Mouse (Mus musculus) embryonic facial prominence, embryonic 13.5 days (tissue): ENCODE measurements at regions not wholly inside any gene's neighbourhood (a gene's known extent, or its start where the extent isn't known, plus 50 kb on each side); places are given as distances from the start of the nearest gene placed in this dataset.

Experiments used
- ATAC-seq: fragments of 200-750 bp; cut with Nextera tagmentation; 2 replicates; pipeline ENCODE4 v1.8.0; 2017; ENCODE audit warnings: low read depth; ENCODE audit not compliant: insufficient number of reproducible peaks, insufficient read depth, low FRiP score, low TSS enrichment
- H3K27ac ChIP-seq: fragments of 300-500 bp; sonication (generic); 2 replicates; pipeline ENCODE4 v1.5.1; 2015; ENCODE audit warnings: moderate library complexity, mild to moderate bottlenecking, inconsistent platforms
- H3K27me3 ChIP-seq: fragments of 300-500 bp; sonication (generic); 2 replicates; pipeline ENCODE4 v1.6.1; 2015; ENCODE audit warnings: mild to moderate bottlenecking, inconsistent platforms
- H3K36me3 ChIP-seq: fragments of 300-500 bp; sonication (generic); 2 replicates; pipeline ENCODE4 v1.6.1; 2015; ENCODE audit warnings: mild to moderate bottlenecking, inconsistent platforms
- H3K4me1 ChIP-seq: fragments of 300-500 bp; sonication (generic); 2 replicates; pipeline ENCODE4 v1.6.1; 2015; ENCODE audit warnings: inconsistent platforms
- H3K4me2 ChIP-seq: fragments of 300-500 bp; sonication (generic); 2 replicates; pipeline ENCODE4 v1.6.1; 2015; ENCODE audit warnings: moderate library complexity, mild to moderate bottlenecking, inconsistent platforms
- H3K4me3 ChIP-seq: fragments of 300-500 bp; sonication (generic); 2 replicates; pipeline ENCODE4 v1.5.1; 2015; ENCODE audit warnings: mild to moderate bottlenecking, inconsistent platforms
- H3K9ac ChIP-seq: fragments of 300-500 bp; sonication (generic); 2 replicates; pipeline ENCODE4 v1.6.1; 2015; ENCODE audit warnings: mild to moderate bottlenecking, inconsistent platforms
- H3K9me3 ChIP-seq: fragments of 300-500 bp; sonication (generic); 2 replicates; pipeline ENCODE4 v1.6.1; 2016; ENCODE audit warnings: inconsistent platforms
- WGBS: fragments of 180-500 bp; shearing (Covaris S2); methylation state at CpG from one replicate; pipeline ENCODE4 v1.1.7; 2015; ENCODE audit warnings: mixed read lengths; 5-methylcytosine and 5-hydroxymethylcytosine counted together

GRCm38 (mm10) chr6:112176344-112176743, 97.2 kb upstream of the Lmcd1 start:
- 38% methylated on average over 2 of the region's 2 CpGs for WGBS
- no peak for ATAC-seq

DNA sequence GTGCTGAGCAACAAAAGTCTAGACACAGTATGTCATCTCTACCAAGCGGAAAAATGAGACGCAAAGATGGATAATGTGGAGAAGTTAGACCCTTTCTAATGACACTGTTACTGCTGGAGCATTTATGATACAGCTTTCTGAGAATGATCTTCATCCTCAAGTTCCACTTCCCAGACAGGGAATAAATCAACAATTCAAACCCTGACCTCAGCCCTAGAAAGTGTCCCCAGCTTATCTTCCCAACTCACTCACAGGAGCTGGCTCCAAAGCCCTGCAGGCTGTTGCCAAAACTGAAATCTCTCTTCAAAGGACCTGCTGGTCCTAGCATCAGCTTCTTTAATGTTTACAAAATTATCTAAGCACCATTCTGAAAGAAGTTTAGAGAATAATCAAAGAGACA, 85.9 kb upstream of the Lmcd1 start:
- Histone ChIP-seq H3K4me3 (no peak overlapping the region), H3K4me2 (no peak overlapping the region), H3K27ac (no peak overlapping the region), H3K36me3 (no peaks in the 10 kb centered on the region), H3K27me3 (no peaks in the 10 kb centered on the region), H3K9ac (no peak overlapping the region), H3K4me1 (no peaks in the 10 kb centered on the region), H3K9me3 (no peaks in the 10 kb centered on the region)
- 92% methylated on average over 2 of the region's 2 CpGs for WGBS
- ATAC-seq: no peak

More at GRCm38 (mm10) chr6:112176344-112176743, 97.2 kb upstream of the Lmcd1 start:
- H3K27ac ChIP-seq: no peak overlapping the region
- no peak overlapping the region for H3K4me2 ChIP-seq
- H3K9me3 ChIP-seq: no peaks in the 10 kb centered on the region
- H3K27me3 ChIP-seq: no peaks in the 10 kb centered on the region
- H3K4me3 ChIP-seq: no peak overlapping the region
- no peaks in the 10 kb centered on the region for H3K4me1 ChIP-seq
- no peak overlapping the region for H3K9ac ChIP-seq
- no peaks in the 10 kb centered on the region for H3K36me3 ChIP-seq

GRCm38 (mm10) chr6:112191032-112191431, 82.5 kb upstream of the Lmcd1 start:
- no peaks in the 10 kb centered on the region for H3K4me1 ChIP-seq
- H3K4me2 ChIP-seq: no peak overlapping the region
- WGBS: 43% methylated on average over 6 of the region's 6 CpGs
- H3K9me3 ChIP-seq: no peaks in the 10 kb centered on the region
- no peak for ATAC-seq
- no peaks in the 10 kb centered on the region for H3K36me3 ChIP-seq
- no peak overlapping the region for H3K9ac ChIP-seq
- H3K27ac ChIP-seq: no peak overlapping the region
- no peak overlapping the region for H3K4me3 ChIP-seq
- no peaks in the 10 kb centered on the region; the same call in 1 of the 2 replicates for H3K27me3 ChIP-seq

GRCm38 (mm10) chr6:112197445-112197844, 76.1 kb upstream of the Lmcd1 start:
- no peak for ATAC-seq
- Histone ChIP-seq H3K4me2 (peak overlapping the region; percentile 53), H3K36me3 (no peaks in the 10 kb centered on the region), H3K4me1 (peaks cover 5% of the 10 kb centered on the region), H3K27ac (no peak overlapping the region), H3K9ac (no peak overlapping the region), H3K27me3 (no peaks in the 10 kb centered on the region; the same call in 1 of the 2 replicates), H3K9me3 (no peaks in the 10 kb centered on the region), H3K4me3 (no peak overlapping the region; the same call in 1 of the 2 replicates)
- 7% methylated on average over 16 of the region's 16 CpGs for WGBS

DNA sequence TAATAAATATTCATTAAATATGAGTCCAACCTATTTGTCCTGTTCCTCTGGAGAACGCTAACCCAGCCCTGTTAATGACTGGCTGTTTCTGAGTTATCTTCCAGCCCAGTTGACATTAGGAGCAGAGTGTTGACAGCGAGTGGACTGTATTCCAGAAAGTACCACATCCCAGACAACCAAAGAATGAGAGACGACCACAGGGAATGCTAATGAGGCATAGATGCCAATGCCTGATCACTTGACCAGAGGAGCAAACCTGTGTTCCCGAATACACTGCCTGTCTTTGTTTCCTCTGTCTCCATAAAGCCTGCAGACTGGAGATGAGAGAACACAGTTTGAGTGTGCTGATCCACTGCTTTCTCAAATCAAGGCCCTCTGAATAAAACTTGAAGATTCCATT, 74.3 kb upstream of the Lmcd1 start:
- Histone ChIP-seq H3K9ac (no peak overlapping the region), H3K4me2 (no peak overlapping the region), H3K9me3 (no peaks in the 10 kb centered on the region), H3K27ac (no peak overlapping the region), H3K4me1 (peaks cover 12% of the 10 kb centered on the region), H3K4me3 (no peak overlapping the region), H3K36me3 (no peaks in the 10 kb centered on the region), H3K27me3 (no peaks in the 10 kb centered on the region; the same call in 1 of the 2 replicates)
- WGBS: 66% methylated on average over 4 of the region's 4 CpGs
- ATAC-seq: no peak

GRCm38 (mm10) chr6:112202120-112202519, 71.4 kb upstream of the Lmcd1 start:
- no peak overlapping the region for H3K4me2 ChIP-seq
- H3K4me3 ChIP-seq: no peak overlapping the region
- H3K9ac ChIP-seq: no peak overlapping the region
- H3K4me1 ChIP-seq: peaks cover 12% of the 10 kb centered on the region
- no peak for ATAC-seq
- 0 out of 2 replicates have a peak, but pooled peaks cover 3% of the 10 kb centered on the region for H3K27me3 ChIP-seq
- H3K27ac ChIP-seq: no peak overlapping the region
- no peaks in the 10 kb centered on the region for H3K9me3 ChIP-seq
- H3K36me3 ChIP-seq: no peaks in the 10 kb centered on the region
- WGBS: 83% methylated on average over 4 of the region's 4 CpGs

GRCm38 (mm10) chr6:112203321-112203720, 70.2 kb upstream of the Lmcd1 start:
- Histone ChIP-seq H3K9me3 (no peaks in the 10 kb centered on the region), H3K4me1 (peaks cover 7% of the 10 kb centered on the region; the same call in 1 of the 2 replicates), H3K4me3 (no peak overlapping the region), H3K27ac (no peak overlapping the region), H3K27me3 (0 out of 2 replicates have a peak, but pooled peaks cover 3% of the 10 kb centered on the region), H3K36me3 (no peaks in the 10 kb centered on the region), H3K4me2 (no peak overlapping the region), H3K9ac (peak overlapping the region; percentile 7; the same call in 1 of the 2 replicates)
- no peak for ATAC-seq
- 27% methylated on average over 2 of the region's 2 CpGs for WGBS

DNA sequence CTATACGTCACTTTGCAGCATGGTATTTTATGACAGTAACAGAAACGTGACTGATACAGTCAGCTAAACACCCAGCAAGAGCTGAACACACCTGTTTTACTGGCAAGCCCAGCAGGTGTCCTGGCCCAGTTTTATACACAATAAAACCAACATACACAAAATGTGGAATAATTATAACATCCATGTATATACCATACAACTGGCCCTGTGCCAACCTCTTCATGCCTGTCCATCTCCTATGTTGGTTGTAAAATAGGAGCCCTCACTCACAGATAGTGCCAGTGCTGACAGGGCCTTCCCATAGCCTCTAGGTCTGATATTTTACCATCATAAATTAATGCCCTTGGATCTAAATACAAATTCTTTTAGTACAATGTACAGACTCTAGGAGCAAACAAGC, 68.6 kb upstream of the Lmcd1 start:
- Histone ChIP-seq H3K9me3 (no peaks in the 10 kb centered on the region), H3K9ac (no peak overlapping the region), H3K36me3 (no peaks in the 10 kb centered on the region), H3K4me1 (peaks cover 15% of the 10 kb centered on the region), H3K27ac (no peak overlapping the region), H3K27me3 (0 out of 2 replicates have a peak, but pooled peaks cover 3% of the 10 kb centered on the region), H3K4me3 (no peak overlapping the region), H3K4me2 (no peak overlapping the region)
- 64% methylated on average over 2 of the region's 2 CpGs for WGBS
- no peak for ATAC-seq

DNA sequence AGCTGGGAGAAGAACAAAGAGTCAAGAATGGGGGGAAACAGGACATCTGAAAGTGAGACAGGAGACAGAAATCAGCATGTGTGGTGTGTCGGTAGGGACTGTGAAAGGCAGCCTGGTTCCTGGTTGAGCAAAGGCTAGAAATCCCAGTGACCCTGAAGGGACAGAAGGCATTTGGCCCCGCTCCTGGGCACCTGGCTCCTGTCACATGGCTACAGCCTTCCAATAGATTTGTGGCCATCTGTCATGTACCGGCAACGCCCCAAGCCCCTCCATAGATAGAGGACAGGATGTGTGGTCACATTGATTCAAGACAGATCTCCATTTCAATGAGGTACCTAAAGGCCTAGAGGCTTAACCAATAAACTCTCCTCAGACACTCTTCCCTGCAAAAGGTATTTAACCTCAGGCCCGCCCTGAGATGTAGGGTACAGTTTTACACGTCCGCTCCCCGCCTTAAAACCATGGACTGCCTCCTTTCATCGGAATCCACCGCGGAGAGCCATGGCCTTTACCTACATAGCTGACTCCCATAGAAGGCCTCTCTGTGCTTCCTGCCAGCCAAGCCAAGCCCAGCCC, 68.0 kb upstream of the Lmcd1 start:
- peaks cover 20% of the 10 kb centered on the region for H3K4me1 ChIP-seq
- H3K27me3 ChIP-seq: 0 out of 2 replicates have a peak, but pooled peaks cover 3% of the 10 kb centered on the region
- no peaks in the 10 kb centered on the region for H3K36me3 ChIP-seq
- H3K9ac ChIP-seq: no peak overlapping the region
- no peak overlapping the region for H3K4me3 ChIP-seq
- ATAC-seq: no peak
- no peaks in the 10 kb centered on the region for H3K9me3 ChIP-seq
- WGBS: 89% methylated on average over 11 of the region's 11 CpGs
- no peak overlapping the region for H3K4me2 ChIP-seq
- no peak overlapping the region for H3K27ac ChIP-seq

DNA sequence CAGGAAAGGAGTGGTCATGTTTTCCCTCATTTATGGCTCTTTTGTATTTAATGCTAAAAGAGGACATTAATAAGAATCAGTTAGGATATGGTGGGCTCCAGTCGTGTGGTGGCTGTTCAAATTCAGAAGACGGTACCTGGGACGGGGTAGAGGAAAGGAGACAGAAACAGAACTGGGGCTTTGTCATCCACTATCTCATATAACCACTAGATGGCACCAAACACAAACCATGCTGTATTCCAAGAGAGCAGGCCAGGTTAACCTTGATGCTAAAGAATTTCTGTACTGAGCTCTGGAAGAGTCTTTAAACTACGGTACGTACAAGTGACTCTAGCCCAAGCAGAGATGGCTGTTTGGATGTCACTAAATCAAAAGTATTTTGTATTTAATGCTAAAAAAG, 66.3 kb upstream of the Lmcd1 start:
- no peaks in the 10 kb centered on the region for H3K36me3 ChIP-seq
- no peak overlapping the region for H3K27ac ChIP-seq
- ATAC-seq: no peak
- H3K4me1 ChIP-seq: peaks cover 25% of the 10 kb centered on the region
- H3K27me3 ChIP-seq: 0 out of 2 replicates have a peak, but pooled peaks cover 3% of the 10 kb centered on the region
- H3K4me2 ChIP-seq: no peak overlapping the region
- H3K9ac ChIP-seq: no peak overlapping the region
- no peaks in the 10 kb centered on the region for H3K9me3 ChIP-seq
- H3K4me3 ChIP-seq: no peak overlapping the region
- whole genome bisulfite sequencing: 25% methylated on average over 5 of the region's 5 CpGs

GRCm38 (mm10) chr6:112210238-112210950, 63.2 kb upstream of the Lmcd1 start:
- H3K27me3 ChIP-seq: 0 out of 2 replicates have a peak, but pooled peaks cover 3% of the 10 kb centered on the region
- no peak overlapping the region for H3K9ac ChIP-seq
- H3K36me3 ChIP-seq: no peaks in the 10 kb centered on the region
- H3K4me1 ChIP-seq: peaks cover 18% of the 10 kb centered on the region
- peak; percentile 80 for ATAC-seq
- H3K9me3 ChIP-seq: no peaks in the 10 kb centered on the region
- no peak overlapping the region for H3K4me3 ChIP-seq
- H3K4me2 ChIP-seq: no peak overlapping the region
- WGBS: 12% methylated on average over 8 of the region's 8 CpGs
- peak overlapping the region; percentile 88 for H3K27ac ChIP-seq

DNA sequence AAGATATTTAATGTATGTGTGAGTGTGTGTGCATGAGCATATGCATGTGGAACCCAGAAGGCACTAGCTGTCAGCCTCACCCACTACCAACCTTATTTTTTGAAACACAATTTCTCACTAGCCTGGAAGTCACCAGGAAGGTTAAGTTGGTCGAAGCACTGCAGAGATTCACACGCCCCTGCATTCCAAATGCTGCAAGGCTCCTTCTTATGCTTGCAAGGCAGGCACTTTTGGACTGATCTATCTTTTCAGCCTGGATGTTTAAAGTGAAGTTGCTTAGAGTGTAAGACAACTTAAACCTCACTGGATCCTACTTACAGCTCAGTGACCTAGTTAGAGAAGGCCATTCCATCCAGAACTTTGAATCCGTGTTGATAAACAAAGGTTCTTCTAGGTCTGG, 56.7 kb upstream of the Lmcd1 start:
- H3K9me3 ChIP-seq: no peaks in the 10 kb centered on the region
- no peak overlapping the region for H3K9ac ChIP-seq
- no peak overlapping the region for H3K27ac ChIP-seq
- WGBS: 89% methylated on average over 3 of the region's 3 CpGs
- H3K4me3 ChIP-seq: no peak overlapping the region
- no peak overlapping the region for H3K4me2 ChIP-seq
- H3K36me3 ChIP-seq: no peaks in the 10 kb centered on the region
- no peaks in the 10 kb centered on the region for H3K27me3 ChIP-seq
- H3K4me1 ChIP-seq: no peaks in the 10 kb centered on the region
- no peak for ATAC-seq
